Mouse (Mus musculus) naive thymus-derived CD4-positive, alpha-beta T cell, adult 2 months (primary cell): ENCODE results near the gene Herc3.
"Not testable (repeated sequence)": the region's sequence is repeated elsewhere in the genome, so short reads cannot be mapped to it uniquely, and the experiment has no call there.

Experiments
- DNase-seq: peaks from one replicate; pipeline ENCODE4 v3.0.0-alpha.2; 2011; ENCODE audit warnings: low read depth

Gene Herc3

DNA sequence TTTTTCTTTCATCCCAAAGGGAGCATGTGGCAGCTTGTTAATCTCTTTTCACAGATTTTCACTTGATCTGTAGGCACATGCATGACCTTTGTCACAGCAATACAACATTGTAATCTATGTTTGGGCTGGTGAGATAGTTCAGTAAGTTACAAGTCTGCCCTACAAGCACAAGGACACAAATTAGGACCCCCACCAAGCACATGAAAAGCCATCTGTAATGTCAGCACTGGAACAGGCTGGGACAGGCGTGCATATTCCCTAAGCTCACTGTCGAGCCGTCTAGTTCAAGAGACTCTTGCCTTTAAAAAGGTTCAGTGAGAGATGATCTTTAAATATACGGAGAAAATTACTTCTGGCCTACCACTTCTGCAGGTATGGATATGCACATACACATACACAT is 28.3 kb downstream of the Herc3 start:
- DNase-seq, result no peak

GRCm38 (mm10) chr6:58862446-58862993 is 31.3 kb downstream of the Herc3 start:
- DNase-seq, result no peak

DNA sequence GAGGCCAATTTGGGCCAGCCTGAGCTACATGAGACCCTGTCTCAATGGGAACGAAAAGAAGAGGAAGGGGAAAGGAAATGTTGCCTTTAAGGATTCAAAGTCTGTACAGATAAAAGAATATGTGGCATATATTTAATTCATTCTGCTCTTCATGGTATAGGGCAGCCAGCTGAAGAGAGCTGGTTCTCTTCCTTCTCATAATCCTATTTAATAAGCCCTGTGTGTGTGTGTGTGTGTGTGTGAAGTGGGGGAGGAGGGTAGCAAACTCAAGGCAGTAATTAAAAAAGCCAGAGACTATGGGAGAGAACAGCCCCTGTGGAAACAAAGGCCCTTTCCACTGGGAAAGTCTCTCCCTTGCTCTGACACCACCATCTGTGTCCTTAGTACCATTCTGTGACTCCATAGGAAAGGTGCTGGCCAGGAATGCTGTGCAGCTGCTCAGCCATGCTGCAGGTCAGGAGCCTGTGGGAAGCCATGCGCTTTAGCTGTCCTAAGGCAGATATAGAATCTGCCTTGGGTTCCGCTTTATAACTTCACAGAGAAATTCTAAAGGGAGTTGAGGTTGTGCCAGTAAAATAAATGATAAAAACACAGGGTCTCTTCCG is 32.5 kb downstream of the Herc3 start:
- DNase-seq, result no peak

- DNase-seq, result not testable (repeated sequence)
Observed at GRCm38 (mm10) chr6:58867858-58868257, 36.6 kb downstream of the Herc3 start.

- no peak for DNase-seq
Observed at GRCm38 (mm10) chr6:58879572-58879971, 48.3 kb downstream of the Herc3 start.

GRCm38 (mm10) chr6:58879987-58880386 is 48.7 kb downstream of the Herc3 start:
- DNase-seq, result no peak

- peak; percentile 56 for DNase-seq
Observed at GRCm38 (mm10) chr6:58880861-58881260, 49.6 kb downstream of the Herc3 start.

- no peak for DNase-seq
Observed at GRCm38 (mm10) chr6:58881363-58881762, 50.1 kb downstream of the Herc3 start.

DNA sequence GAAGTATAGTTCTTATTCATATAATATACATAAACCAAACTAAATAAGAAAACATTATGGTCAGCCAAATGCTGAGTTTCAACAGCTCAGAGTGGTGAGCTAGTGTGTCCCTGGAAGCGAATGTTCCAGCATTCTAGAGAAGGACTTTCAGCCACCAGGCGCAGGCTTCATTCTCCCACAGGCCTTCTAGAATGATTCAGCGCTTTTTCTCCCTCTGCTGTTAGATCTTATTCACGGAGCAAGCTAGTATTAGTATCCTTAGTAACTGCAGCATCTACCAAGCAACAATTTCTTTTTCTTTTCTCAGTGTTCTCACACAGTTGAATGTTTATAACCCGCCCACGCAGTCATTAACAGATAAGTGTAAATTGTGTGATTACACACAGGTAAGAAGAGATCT is 51.0 kb downstream of the Herc3 start:
- DNase-seq, result no peak

DNA sequence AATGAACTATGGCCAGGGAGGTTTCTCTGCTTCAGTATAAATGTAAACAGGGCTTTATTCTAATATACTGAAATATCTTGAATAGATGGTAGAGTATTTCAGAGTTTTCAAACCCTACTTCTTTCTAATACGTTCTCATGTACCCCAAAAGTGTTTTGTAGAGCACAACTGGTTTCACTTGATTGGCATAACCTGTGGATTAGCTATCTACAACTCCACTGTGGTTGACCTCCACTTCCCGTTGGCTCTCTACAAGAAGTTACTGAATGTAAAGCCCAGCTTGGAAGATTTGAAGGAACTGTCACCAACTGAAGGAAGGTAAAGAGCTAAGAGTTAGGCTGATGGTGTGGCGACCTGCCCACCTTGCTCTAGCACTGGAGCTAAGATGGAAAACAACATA is 58.7 kb downstream of the Herc3 start:
- no peak for DNase-seq

DNA sequence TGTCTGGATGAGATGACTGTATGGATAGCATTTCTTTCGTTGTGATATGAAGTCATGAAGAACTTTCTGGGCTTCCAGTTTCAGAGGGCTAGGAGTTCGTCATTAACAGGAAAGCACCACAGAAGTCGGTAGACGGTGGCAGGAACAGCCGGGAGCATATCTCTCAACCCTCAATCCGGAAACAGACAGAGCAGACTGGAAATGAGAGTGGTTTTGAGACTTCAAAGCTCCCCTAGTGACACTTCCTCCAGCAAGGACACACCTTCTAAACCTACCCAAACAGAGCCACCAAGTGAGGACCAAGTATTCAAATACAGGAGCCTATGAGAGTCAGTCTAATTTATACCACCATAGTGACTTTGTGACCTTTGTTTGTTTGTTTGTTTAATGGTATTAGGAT is 62.0 kb downstream of the Herc3 start:
- DNase-seq, result peak; percentile 27

GRCm38 (mm10) chr6:58894994-58895393 is 63.7 kb downstream of the Herc3 start:
- no peak for DNase-seq

GRCm38 (mm10) chr6:58896648-58897047 is 65.4 kb downstream of the Herc3 start:
- no peak for DNase-seq

DNA sequence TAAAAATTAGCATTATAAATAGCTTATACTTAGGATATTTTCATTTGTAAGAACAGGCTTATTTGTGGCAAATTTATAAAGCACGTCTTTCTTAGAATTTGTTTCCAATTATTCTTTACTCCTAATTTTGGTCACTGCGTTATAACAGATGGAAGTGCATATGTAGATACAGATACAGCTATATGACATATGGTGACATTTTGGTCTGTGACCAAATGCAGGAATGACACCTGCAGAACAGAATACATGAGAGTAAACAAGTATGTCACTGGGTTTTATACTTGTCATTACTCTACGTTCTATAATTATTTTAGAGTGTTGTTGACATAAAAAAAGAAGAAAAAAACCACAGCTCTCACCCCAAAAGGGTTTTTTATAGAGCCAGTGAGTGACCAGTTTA is 67.8 kb downstream of the Herc3 start:
- DNase-seq, result no peak

DNA sequence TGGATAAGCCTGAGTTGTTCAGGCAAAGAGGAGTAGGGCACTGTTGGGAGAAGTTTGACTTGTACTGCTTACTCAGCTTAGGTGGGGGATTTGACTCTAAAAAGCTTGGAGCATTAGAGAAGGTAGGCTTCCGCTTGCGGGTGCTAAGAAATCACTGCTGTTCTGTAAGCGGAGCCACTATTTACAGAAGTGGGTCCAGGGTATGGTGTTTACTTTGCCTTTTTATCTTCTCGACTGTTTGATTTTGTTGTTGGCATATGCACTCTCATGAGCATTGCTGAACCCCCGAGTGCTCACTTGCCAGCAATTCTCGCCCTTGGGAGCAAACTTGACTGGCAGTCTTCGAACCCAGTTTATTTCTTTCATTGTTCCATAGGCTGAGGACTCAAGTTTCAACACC is 69.3 kb downstream of the Herc3 start:
- no peak for DNase-seq

GRCm38 (mm10) chr6:58903171-58903570 is 71.9 kb downstream of the Herc3 start:
- DNase-seq, result no peak

GRCm38 (mm10) chr6:58904551-58904950 is 73.3 kb downstream of the Herc3 start:
- DNase-seq, result no peak

- no peak for DNase-seq
Observed at GRCm38 (mm10) chr6:58906852-58907261, 75.6 kb downstream of the Herc3 start, which contains the start of gene Nap1l5. Gene Nap1l5 (minus strand): TSS chr6:58907076.

GRCm38 (mm10) chr6:58907336-58907735 is 76.1 kb downstream of the Herc3 start:
- DNase-seq, result no peak

DNA sequence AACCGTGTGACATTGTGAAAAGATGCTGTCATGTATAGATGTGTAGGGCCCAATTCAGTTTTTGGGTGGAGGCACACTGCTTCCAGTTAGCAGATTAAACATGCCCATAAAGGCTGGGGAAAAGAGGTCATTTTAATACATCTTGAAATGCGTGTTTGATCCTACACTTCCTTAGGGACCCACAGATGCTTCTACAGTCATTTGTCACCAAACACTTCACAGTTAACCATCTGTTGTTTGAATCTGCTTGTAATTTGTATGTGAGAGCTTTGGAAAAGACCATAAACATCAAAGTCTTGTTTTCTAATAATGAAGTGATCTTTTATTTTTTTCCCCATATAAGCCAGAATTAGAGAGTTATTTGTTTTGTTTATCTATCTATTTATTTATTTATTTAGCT is 76.5 kb downstream of the Herc3 start:
- DNase-seq, result no peak

DNA sequence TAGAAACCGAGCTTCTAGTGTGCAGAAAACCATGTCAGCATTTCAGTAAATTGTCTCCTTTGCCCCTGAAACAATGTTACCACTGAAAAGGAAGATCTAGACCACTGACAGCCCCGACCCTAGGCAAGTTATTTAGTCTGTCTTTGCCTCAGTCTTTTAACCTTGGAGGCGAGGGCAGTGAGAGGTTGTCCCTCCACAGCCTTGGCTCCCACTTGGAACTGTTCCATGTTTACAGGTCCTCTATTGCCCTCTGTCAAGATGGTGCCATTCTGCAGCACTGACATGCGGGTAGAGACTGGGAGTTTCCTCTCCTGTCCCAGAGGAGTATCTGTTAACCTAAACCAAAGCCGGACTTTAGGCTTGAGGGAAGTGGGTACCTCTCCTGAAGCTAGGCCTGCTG is 81.6 kb downstream of the Herc3 start:
- no peak for DNase-seq

DNA sequence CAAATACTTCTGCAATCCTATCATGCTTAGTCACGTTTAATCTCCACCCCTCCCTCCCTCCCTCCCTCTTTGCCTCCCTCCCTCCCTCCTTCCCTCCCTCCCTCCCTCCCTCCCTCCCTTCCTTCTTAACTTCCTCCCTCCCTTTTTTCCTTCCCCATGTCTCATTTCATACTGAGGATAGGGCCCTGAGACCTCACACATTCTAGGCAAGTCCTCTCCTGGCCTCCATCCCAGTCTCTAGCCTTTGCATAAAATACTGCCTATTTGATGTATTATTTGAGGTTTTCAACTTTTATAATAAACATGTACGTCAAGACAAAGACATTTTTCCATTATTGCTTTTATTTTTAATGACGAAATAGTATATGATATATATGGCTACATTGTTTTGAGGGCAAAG is 82.3 kb downstream of the Herc3 start:
- no peak for DNase-seq

- no peak for DNase-seq
Observed at GRCm38 (mm10) chr6:58913971-58914370, 82.7 kb downstream of the Herc3 start.

GRCm38 (mm10) chr6:58916498-58916897 is 85.2 kb downstream of the Herc3 start:
- DNase-seq, result no peak
